Mouse (Mus musculus): ENCODE data around the gene Olfr370.

GRCm38 (mm10) chr8:83580826-83581225 is 45.2 kb downstream of the Olfr370 start:
- TF ChIP-seq MAFK (IDR thresholded peaks at IDR 0.05; ENCODE audit: insufficient read depth, low read depth, low read length) (no peak), ZNF384 (IDR thresholded peaks at IDR 0.05; ENCODE audit: low read depth, low read length) (no peak)
